Mouse (Mus musculus) embryonic facial prominence, embryonic 10.5 days (tissue): ENCODE results near the gene 1700028J19Rik. TPM values are rescaled to one million over a fixed set of nuclear protein-coding genes. Genes with fewer than 3 reads are reported as not detected.
A peak's percentile ranks its signal among the peaks of the same experiment; 100 is the strongest.

Experiments used
- DNase-seq: peaks from one replicate; pipeline ENCODE4 v3.0.0-alpha.2; 2017; ENCODE audit warnings: low spot score
- H3K27ac ChIP-seq: fragments of 300-500 bp; sonication (generic); replicated peaks from 2 replicates; pipeline ENCODE4 v1.5.1; 2016; ENCODE audit warnings: mild to moderate bottlenecking
- H3K27me3 ChIP-seq: fragments of 300-500 bp; sonication (generic); replicated peaks from 2 replicates; pipeline ENCODE4 v1.6.1; 2016; ENCODE audit warnings: low read depth, mild to moderate bottlenecking; ENCODE audit not compliant: poor library complexity, severe bottlenecking
- H3K36me3 ChIP-seq: fragments of 300-500 bp; sonication (generic); replicated peaks from 2 replicates; pipeline ENCODE4 v1.6.1; 2016; ENCODE audit warnings: mild to moderate bottlenecking, moderate library complexity
- H3K4me1 ChIP-seq: fragments of 300-500 bp; sonication (generic); 2 replicates; pipeline ENCODE4 v1.6.1; 2016
- H3K4me3 ChIP-seq: fragments of 300-500 bp; sonication (generic); 2 replicates; pipeline ENCODE4 v1.5.1; 2016; ENCODE audit warnings: mild to moderate bottlenecking, moderate library complexity
- H3K9me3 ChIP-seq: fragments of 300-500 bp; sonication (generic); 2 replicates; pipeline ENCODE4 v1.6.1; 2016; ENCODE audit warnings: mild to moderate bottlenecking
- WGBS: fragments of 180-500 bp; shearing (Covaris S2); methylation state at CpG from one replicate; pipeline ENCODE4 v1.1.7; 2016; 5-methylcytosine and 5-hydroxymethylcytosine counted together
- polyA plus RNA-seq: library from polyadenylated mRNA; unstranded; fragments of >200 nt; fragmentation: Nextera tagmentation; extraction: Ambion mirVana; gene quantifications from 2 replicates; pipeline ENCODE4 v1.2.1, GENCODE M21; 2016

The 1700028J19Rik gene
- polyA plus RNA-seq, result 1.1 TPM in 2 replicates

GRCm38 (mm10) chr7:44246055-44246983 is at the start of gene 1700028J19Rik, which contains the start of gene 2410002F23Rik:
Gene 1700028J19Rik, minus strand, starts transcription at chr7:44246695.
Gene 2410002F23Rik, plus strand, starts transcription at chr7:44246722.
- Histone ChIP-seq H3K4me1 (peaks cover 20% of the 10 kb centered on the region), H3K27ac (peak within 1 kb of the TSS; percentile 98), H3K36me3 (peaks cover 36% of the 10 kb centered on the region), H3K27me3 (no peaks in the 10 kb centered on the region), H3K9me3 (no peaks in the 10 kb centered on the region), H3K4me3 (peak within 1 kb of the TSS; percentile 91)
- DNase-seq, result peak; percentile 92
- under 1% methylated on average over 62 of the region's 62 CpGs for WGBS

GRCm38 (mm10) chr7:44291418-44291817 is 44.9 kb upstream of the 1700028J19Rik start:
- no peak overlapping the region for H3K4me3 ChIP-seq
- WGBS, result 49% methylated on average over 4 of the region's 4 CpGs
- peaks cover 5% of the 10 kb centered on the region; the same call in 1 of the 2 replicates for H3K9me3 ChIP-seq
- no peak for DNase-seq
- H3K27me3 ChIP-seq, result no peaks in the 10 kb centered on the region
- H3K4me1 ChIP-seq, result no peaks in the 10 kb centered on the region
- H3K36me3 ChIP-seq, result no peaks in the 10 kb centered on the region
- H3K27ac ChIP-seq, result no peak overlapping the region

GRCm38 (mm10) chr7:44290986-44291385 is 44.5 kb upstream of the 1700028J19Rik start:
- H3K4me3 ChIP-seq, result no peak overlapping the region
- no peak for DNase-seq
- H3K36me3 ChIP-seq, result no peaks in the 10 kb centered on the region
- H3K9me3 ChIP-seq, result peaks cover 5% of the 10 kb centered on the region; the same call in 1 of the 2 replicates
- H3K27ac ChIP-seq, result no peak overlapping the region
- H3K4me1 ChIP-seq, result no peaks in the 10 kb centered on the region
- no peaks in the 10 kb centered on the region for H3K27me3 ChIP-seq
- WGBS, result 79% methylated on average over 4 of the region's 4 CpGs

GRCm38 (mm10) chr7:44287760-44288159 is 41.3 kb upstream of the 1700028J19Rik start:
- peaks cover 5% of the 10 kb centered on the region; the same call in 1 of the 2 replicates for H3K9me3 ChIP-seq

GRCm38 (mm10) chr7:44281586-44281985 is 35.1 kb upstream of the 1700028J19Rik start:
- 84% methylated on average over 7 of the region's 7 CpGs for WGBS
- no peak overlapping the region for H3K27ac ChIP-seq
- H3K4me3 ChIP-seq, result no peak overlapping the region
- no peaks in the 10 kb centered on the region for H3K27me3 ChIP-seq
- 0 out of 2 replicates have a peak, but pooled peaks cover under 1% of the 10 kb centered on the region for H3K9me3 ChIP-seq
- H3K36me3 ChIP-seq, result no peaks in the 10 kb centered on the region
- DNase-seq, result no peak
- H3K4me1 ChIP-seq, result no peaks in the 10 kb centered on the region

More at GRCm38 (mm10) chr7:44287760-44288159, 41.3 kb upstream of the 1700028J19Rik start:
- Histone ChIP-seq H3K27me3 (no peaks in the 10 kb centered on the region), H3K4me1 (no peaks in the 10 kb centered on the region), H3K27ac (no peak overlapping the region), H3K36me3 (no peaks in the 10 kb centered on the region), H3K4me3 (no peak overlapping the region)
- no peak for DNase-seq
- 71% methylated on average over 7 of the region's 7 CpGs for WGBS

- no peak overlapping the region for H3K27ac ChIP-seq
- H3K4me1 ChIP-seq, result no peaks in the 10 kb centered on the region
- no peaks in the 10 kb centered on the region for H3K36me3 ChIP-seq
- H3K4me3 ChIP-seq, result no peak overlapping the region
- H3K9me3 ChIP-seq, result no peaks in the 10 kb centered on the region
- WGBS, result 73% methylated on average over 1 of the region's 1 CpGs
- 0 out of 2 replicates have a peak, but pooled peaks cover 4% of the 10 kb centered on the region for H3K27me3 ChIP-seq
- DNase-seq, result no peak
Measured at GRCm38 (mm10) chr7:44280959-44281358, 34.5 kb upstream of the 1700028J19Rik start.

GRCm38 (mm10) chr7:44277250-44277622 is 30.7 kb upstream of the 1700028J19Rik start:
- no peaks in the 10 kb centered on the region for H3K4me1 ChIP-seq
- peak; percentile 51 for DNase-seq
- H3K27me3 ChIP-seq, result peaks cover 38% of the 10 kb centered on the region
- H3K27ac ChIP-seq, result no peak overlapping the region
- 47% methylated on average over 2 of the region's 2 CpGs for WGBS
- no peak overlapping the region for H3K4me3 ChIP-seq
- no peaks in the 10 kb centered on the region for H3K9me3 ChIP-seq
- H3K36me3 ChIP-seq, result no peaks in the 10 kb centered on the region

- Histone ChIP-seq H3K4me3 (no peak overlapping the region), H3K9me3 (no peaks in the 10 kb centered on the region), H3K36me3 (no peaks in the 10 kb centered on the region), H3K27me3 (peaks cover 40% of the 10 kb centered on the region), H3K4me1 (no peaks in the 10 kb centered on the region), H3K27ac (no peak overlapping the region)
- 78% methylated on average over 10 of the region's 10 CpGs for WGBS
- no peak for DNase-seq
Measured at GRCm38 (mm10) chr7:44276461-44277249, 30.2 kb upstream of the 1700028J19Rik start.

GRCm38 (mm10) chr7:44275546-44275945 is 29.1 kb upstream of the 1700028J19Rik start:
- Histone ChIP-seq H3K27ac (no peak overlapping the region), H3K36me3 (no peaks in the 10 kb centered on the region), H3K27me3 (peaks cover 40% of the 10 kb centered on the region), H3K9me3 (no peaks in the 10 kb centered on the region), H3K4me3 (no peak overlapping the region), H3K4me1 (no peaks in the 10 kb centered on the region)
- WGBS, result 76% methylated on average over 3 of the region's 3 CpGs
- DNase-seq, result no peak

- DNase-seq, result no peak
Measured at GRCm38 (mm10) chr7:44274096-44274495, 27.6 kb upstream of the 1700028J19Rik start.

GRCm38 (mm10) chr7:44273446-44273845 is 27.0 kb upstream of the 1700028J19Rik start:
- H3K9me3 ChIP-seq, result no peaks in the 10 kb centered on the region
- H3K27ac ChIP-seq, result no peak overlapping the region
- H3K36me3 ChIP-seq, result no peaks in the 10 kb centered on the region
- no peaks in the 10 kb centered on the region for H3K4me1 ChIP-seq
- no peak overlapping the region for H3K4me3 ChIP-seq
- 66% methylated on average over 7 of the region's 7 CpGs for WGBS
- no peak for DNase-seq
- peaks cover 42% of the 10 kb centered on the region for H3K27me3 ChIP-seq

More at GRCm38 (mm10) chr7:44274096-44274495, 27.6 kb upstream of the 1700028J19Rik start:
- Histone ChIP-seq H3K4me1 (no peaks in the 10 kb centered on the region), H3K27me3 (peaks cover 40% of the 10 kb centered on the region), H3K36me3 (no peaks in the 10 kb centered on the region), H3K27ac (no peak overlapping the region), H3K4me3 (no peak overlapping the region), H3K9me3 (no peaks in the 10 kb centered on the region)
- WGBS, result 37% methylated on average over 11 of the region's 11 CpGs

GRCm38 (mm10) chr7:44272546-44272945 is 26.1 kb upstream of the 1700028J19Rik start:
- no peak for DNase-seq
- H3K4me1 ChIP-seq, result no peaks in the 10 kb centered on the region
- peaks cover 51% of the 10 kb centered on the region for H3K27me3 ChIP-seq
- 90% methylated on average over 7 of the region's 7 CpGs for WGBS
- no peak overlapping the region for H3K4me3 ChIP-seq
- no peaks in the 10 kb centered on the region for H3K9me3 ChIP-seq
- no peaks in the 10 kb centered on the region for H3K36me3 ChIP-seq
- H3K27ac ChIP-seq, result no peak overlapping the region
